Mouse (Mus musculus): Measurements from ENCODE around the gene Arl3.
"Not testable (repeated sequence)": the region's sequence is repeated elsewhere in the genome, so short reads cannot be mapped to it uniquely, and the experiment has no call there.

Arl3 gene

GRCm38 (mm10) chr19:46591575-46591974, 18.6 kb upstream of the Arl3 start:
- in situ Hi-C loops (cut with MboI, MseI), result no loop called here

GRCm38 (mm10) chr19:46587823-46588508, 15.0 kb upstream of the Arl3 start:
- in situ Hi-C loops (cut with MboI, MseI), result loop anchor here (5.0 kb wide), 2 partner anchors 149 to 279 kb away; no protein-coding TSS in a partner anchor

- in situ Hi-C loops (cut with MboI, MseI), result no loop called here
Observed at GRCm38 (mm10) chr19:46575196-46575595, 2.2 kb upstream of the Arl3 start.

DNA sequence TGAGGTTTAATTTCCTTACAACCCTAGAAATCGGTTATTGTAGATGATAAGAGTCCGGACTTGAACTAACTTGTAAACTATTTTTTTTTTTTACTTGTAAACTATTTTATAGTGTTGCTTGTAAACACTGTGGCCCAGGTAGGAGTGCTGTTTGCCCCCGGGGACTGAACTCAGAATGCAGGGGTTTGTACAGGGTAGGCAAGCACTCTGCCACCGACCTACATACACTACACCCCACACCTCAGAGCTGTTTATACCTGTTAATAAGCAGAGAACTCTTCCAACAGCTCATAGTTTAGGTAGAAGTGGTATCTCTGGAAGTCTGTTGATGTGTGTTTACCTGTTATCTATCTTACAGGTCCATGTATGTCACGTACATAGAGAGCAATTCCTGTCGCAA, 992 bp upstream of the Arl3 start:
- in situ Hi-C loops (cut with MboI, MseI), result no loop called here

GRCm38 (mm10) chr19:46572548-46572947, 450 bp downstream of the Arl3 start:
- in situ Hi-C loops (cut with MboI, MseI), result no loop called here

GRCm38 (mm10) chr19:46571878-46572244, 1.1 kb downstream of the Arl3 start:
- in situ Hi-C loops (cut with MboI, MseI), result no loop called here

DNA sequence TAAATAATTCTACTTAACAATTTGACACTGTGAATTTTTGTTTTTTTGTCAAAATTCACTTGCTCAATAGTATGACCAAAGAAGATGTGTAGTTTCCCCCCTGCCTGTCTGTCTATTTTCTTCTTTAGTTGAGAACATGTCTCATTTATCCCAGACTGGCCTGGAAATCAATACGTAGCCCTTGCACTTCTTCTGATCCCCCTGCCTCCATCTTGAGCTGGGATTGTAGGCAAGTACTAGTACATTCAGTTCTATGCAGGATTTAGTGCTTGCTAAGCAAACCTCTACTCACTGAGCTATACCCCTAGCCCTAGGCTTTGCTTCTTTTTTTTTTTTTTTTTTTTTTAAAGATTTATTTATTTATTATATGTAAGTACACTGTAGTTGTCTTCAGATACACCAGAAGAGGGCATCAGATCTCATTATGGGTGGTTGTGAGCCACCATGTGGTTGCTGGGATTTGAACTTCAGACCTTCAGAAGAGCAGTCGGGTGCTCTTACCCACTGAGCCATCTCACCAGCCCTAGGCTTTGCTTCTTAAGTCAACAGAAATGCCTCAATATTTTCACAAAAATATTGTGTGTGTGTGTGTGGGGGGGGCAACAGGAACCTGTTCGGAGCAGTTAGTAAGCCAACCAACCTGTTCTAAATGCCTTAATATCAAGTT, 1.7 kb downstream of the Arl3 start:
- in situ Hi-C loops (cut with MboI, MseI), result not testable (repeated sequence)

- in situ Hi-C loops (cut with MboI, MseI), result no loop called here
Observed at GRCm38 (mm10) chr19:46564043-46564462, 8.9 kb downstream of the Arl3 start.

GRCm38 (mm10) chr19:46563603-46564002, 9.4 kb downstream of the Arl3 start:
- in situ Hi-C loops (cut with MboI, MseI), result no loop called here

DNA sequence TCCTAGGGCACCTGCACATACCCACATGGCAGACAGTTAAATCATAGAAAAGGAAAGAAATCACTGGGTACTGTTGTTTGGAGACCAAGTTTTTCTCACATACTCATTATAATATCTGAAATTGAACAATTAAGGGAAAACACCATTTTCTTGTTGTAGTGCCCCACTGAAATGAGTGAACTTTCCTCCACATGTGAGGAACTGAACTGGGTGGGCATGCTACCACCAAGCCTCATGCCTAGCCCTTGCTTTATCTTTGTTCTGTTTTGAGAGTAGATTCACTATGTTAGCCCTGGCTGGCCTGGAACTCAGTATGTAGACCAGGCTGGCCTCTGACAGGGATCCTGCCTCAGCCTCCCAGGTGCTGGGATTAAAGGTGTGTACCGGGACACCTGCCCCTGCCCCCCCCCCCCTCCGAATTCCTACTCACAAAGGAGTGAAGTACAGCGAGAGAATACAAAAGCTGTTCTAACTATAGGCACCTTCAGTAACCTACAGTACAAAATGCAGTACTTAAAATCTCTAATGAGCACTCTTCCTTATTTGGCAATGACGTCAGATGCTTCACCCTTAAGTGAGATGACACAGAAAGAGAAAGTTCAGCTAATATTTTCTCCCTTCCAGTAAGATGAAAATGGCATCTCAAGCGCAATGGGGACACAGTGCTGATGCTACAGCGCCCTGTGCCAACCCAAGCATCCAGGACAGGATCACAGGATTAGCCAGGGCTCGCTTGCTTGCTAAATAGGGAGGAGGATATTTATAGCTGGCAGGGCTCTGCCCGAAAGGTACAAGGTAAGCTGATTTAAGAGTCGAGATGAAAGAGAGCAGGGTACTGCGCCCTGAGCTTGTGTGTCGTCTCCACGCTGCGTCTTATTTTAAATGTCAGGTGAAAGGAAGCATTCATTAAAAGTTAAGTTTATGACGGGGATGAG, 10.2 kb downstream of the Arl3 start:
- in situ Hi-C loops (cut with MboI, MseI), result no loop called here

- in situ Hi-C loops (cut with MboI, MseI), result no loop called here
Observed at GRCm38 (mm10) chr19:46562132-46562531, 10.9 kb downstream of the Arl3 start.

- in situ Hi-C loops (cut with MboI, MseI), result loop anchor here (10.0 kb wide), 1 partner anchor 64 kb away; no protein-coding TSS in a partner anchor
Observed at GRCm38 (mm10) chr19:46558631-46559030, 14.4 kb downstream of the Arl3 start.

GRCm38 (mm10) chr19:46558009-46558408, 15.0 kb downstream of the Arl3 start:
- in situ Hi-C loops (cut with MboI, MseI), result loop anchor here (10.0 kb wide), 1 partner anchor 63 kb away; no protein-coding TSS in a partner anchor

- in situ Hi-C loops (cut with MboI, MseI), result loop anchor here (5.0 to 10.0 kb wide), 2 partner anchors 59 to 444 kb away; no protein-coding TSS in a partner anchor
Observed at GRCm38 (mm10) chr19:46553541-46553955, 19.4 kb downstream of the Arl3 start.

DNA sequence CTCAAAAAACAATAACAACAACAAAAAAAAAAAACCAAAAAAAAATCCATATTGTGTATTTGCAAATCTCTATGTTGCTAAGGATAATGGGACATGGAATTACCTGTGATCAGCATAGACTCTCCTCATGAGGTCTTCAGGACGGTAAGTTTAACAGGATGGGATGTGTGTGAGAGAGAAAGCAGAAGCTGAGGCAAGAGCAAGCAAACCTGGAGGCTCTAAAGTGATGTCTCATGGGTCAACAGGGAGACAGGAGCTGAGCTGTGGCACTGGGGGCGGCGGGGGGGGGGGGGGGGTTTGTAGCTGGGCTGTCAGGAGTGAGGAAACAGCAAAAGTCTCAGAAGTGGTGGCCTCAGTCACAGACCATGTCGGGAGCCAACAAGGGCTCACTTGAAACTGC, 20.5 kb downstream of the Arl3 start:
- in situ Hi-C loops (cut with MboI, MseI), result loop anchor here (5.0 to 10.0 kb wide), 2 partner anchors 58 to 445 kb away; no protein-coding TSS in a partner anchor

DNA sequence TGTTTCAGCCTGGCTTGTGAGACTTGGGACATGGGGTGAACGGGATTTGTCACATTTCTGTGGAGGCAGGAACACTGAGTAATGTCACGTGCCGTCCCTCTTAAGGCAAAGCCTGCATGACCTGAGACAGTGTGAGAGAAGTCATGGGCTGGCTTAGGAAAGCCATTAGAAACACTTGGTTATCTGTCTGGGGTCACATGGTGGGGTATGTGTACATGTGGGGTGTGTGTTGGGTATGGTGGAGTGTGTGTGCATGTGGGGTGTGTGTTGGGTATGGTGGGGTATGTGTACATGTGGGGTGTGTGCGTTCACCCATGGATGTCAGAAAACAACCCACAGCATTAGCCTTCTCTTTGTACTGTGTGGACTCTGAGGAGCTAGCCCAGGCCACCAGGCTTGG, 22.6 kb downstream of the Arl3 start:
- in situ Hi-C loops (cut with MboI, MseI), result loop anchor here (5.0 to 10.0 kb wide), 2 partner anchors 56 to 447 kb away; no protein-coding TSS in a partner anchor

DNA sequence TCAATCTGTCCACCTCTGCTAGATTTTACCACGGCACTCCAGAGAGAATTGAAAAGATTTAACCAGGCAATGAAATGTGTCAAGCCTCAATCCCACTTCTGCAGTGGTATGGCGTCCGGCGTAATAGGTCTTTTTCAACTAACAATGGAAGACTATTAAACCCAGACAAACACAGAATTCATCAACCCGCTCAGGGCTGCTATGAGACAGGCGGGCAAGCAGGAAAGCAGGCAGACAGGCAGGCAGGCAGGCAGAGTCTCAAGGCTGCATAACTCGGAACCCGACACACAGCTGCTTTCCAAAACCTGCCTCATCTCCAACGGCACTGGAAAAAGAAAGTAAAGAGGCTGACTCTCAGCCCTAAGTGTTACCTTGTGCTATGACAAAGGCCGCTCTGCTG, 24.9 kb downstream of the Arl3 start:
- in situ Hi-C loops (cut with MboI, MseI), result no loop called here

GRCm38 (mm10) chr19:46547565-46547964, 25.4 kb downstream of the Arl3 start:
- in situ Hi-C loops (cut with MboI, MseI), result no loop called here

DNA sequence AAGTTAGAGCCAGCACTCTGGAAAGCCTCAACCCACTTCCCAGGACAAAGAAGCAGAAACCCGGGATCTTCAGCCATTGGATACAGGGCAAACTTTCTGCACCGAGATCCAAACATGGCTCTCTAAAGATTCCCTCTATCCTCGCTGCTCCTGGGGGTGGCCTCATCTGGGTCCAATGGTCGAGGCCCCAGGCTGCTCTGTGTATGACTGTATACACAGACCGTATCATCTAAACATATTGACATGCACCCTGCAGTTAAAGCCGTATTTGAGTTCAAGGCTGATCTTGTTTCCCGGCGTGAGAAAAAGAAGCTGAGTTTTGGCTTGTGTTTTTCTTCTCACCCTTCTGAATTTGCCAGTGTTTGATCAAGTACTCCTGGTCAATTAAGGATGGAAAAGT, 30.2 kb downstream of the Arl3 start:
- in situ Hi-C loops (cut with MboI, MseI), result no loop called here

DNA sequence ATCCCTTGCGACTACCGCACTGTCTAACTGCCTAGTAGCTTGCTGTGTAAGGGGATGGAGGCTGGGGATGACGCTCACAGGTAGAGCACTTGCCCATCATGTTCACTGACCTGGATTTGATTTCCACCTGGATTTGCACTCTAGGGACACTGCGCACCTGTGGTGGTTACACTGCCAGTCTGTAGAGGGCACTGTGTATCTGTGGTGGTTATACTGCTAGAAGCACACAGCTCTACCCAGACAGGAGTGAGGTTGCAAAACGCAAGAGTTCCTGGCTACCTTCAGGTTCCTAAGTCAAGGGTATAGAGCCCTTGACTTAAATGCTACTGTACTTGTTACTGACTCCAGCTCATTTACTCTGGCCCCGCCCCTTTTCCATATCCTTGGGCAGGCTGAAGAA, 34.8 kb downstream of the Arl3 start:
- in situ Hi-C loops (cut with MboI, MseI), result loop anchor here (10.0 kb wide), 1 partner anchor 393 kb away; the partner anchor contains the start of gene Pitx3

GRCm38 (mm10) chr19:46537357-46537756, 35.6 kb downstream of the Arl3 start:
- in situ Hi-C loops (cut with MboI, MseI), result loop anchor here (10.0 kb wide), 1 partner anchor 393 kb away; the partner anchor contains the start of gene Pitx3
